Mouse (Mus musculus): ENCODE results near the gene Syt16. TPM values are rescaled to one million over a fixed set of nuclear protein-coding genes. Genes with fewer than 3 reads are reported as not detected.

The Syt16 gene
- polyA plus RNA-seq, 1 experiment: not detected

- H3ac ChIP-seq (ENCODE audit: control insufficient read depth, insufficient read length): no peak overlapping the region
- H3K79me2 ChIP-seq (ENCODE audit: control insufficient read depth, insufficient read depth): no peaks in the 10 kb centered on the region
- H3K27me3 ChIP-seq (ENCODE audit: control insufficient read depth, insufficient read depth, insufficient read length): no peaks in the 10 kb centered on the region
- H3K36me3 ChIP-seq (ENCODE audit: control insufficient read depth, insufficient read depth): no peaks in the 10 kb centered on the region
- TF ChIP-seq MYOG (IDR thresholded peaks at IDR 0.05; ENCODE audit: control insufficient read depth in 1 of 3, insufficient read depth in 1 of 3, insufficient read length in 2 of 3, low read depth in 2 of 3) (no peak), TCF12 (IDR thresholded peaks at IDR 0.05; ENCODE audit: insufficient read depth, poor library complexity, severe bottlenecking) (no peak), POLR2AphosphoS2 (IDR thresholded peaks at IDR 0.05; ENCODE audit: insufficient read length, low read depth) (no peak), USF1 (IDR thresholded peaks at IDR 0.05; ENCODE audit: low read depth) (no peak), E2F4 (IDR thresholded peaks at IDR 0.05; ENCODE audit: insufficient read depth) (no peak), POLR2A (IDR thresholded peaks at IDR 0.05; ENCODE audit: insufficient read length, low read depth) (no peak), MAX (IDR thresholded peaks at IDR 0.05; ENCODE audit: low read depth) (no peak), TCF3 (IDR thresholded peaks at IDR 0.05; ENCODE audit: insufficient read length, low read depth) (no peak), MYOD1 (IDR thresholded peaks at IDR 0.05; ENCODE audit: control insufficient read depth in 1 of 3, insufficient read length in 2 of 3, low read depth in 2 of 3) (no peak)
- H3K4me3 ChIP-seq: no peak overlapping the region
- no peak overlapping the region for H3K4me2 ChIP-seq (ENCODE audit: low read depth)
Measured at GRCm38 (mm10) chr12:74238056-74238455, 240.6 kb downstream of the Syt16 start.

- TF ChIP-seq REST (IDR thresholded peaks at IDR 0.05; ENCODE audit: insufficient read depth, insufficient read length) (no peak), TCF12 (IDR thresholded peaks at IDR 0.05; ENCODE audit: insufficient read depth, poor library complexity, severe bottlenecking) (no peak), E2F4 (IDR thresholded peaks at IDR 0.05; ENCODE audit: insufficient read depth) (no peak), MYOG (IDR thresholded peaks at IDR 0.05; ENCODE audit: control insufficient read depth in 1 of 3, insufficient read depth in 1 of 3, insufficient read length in 2 of 3, low read depth in 2 of 3) (no peak), USF1 (IDR thresholded peaks at IDR 0.05; ENCODE audit: low read depth) (no peak), MYOD1 (IDR thresholded peaks at IDR 0.05; ENCODE audit: control insufficient read depth in 1 of 3, insufficient read length in 2 of 3, low read depth in 2 of 3) (no peak), SRF (IDR thresholded peaks at IDR 0.05; ENCODE audit: control insufficient read depth, insufficient read length, low read depth) (no peak), TCF3 (IDR thresholded peaks at IDR 0.05; ENCODE audit: insufficient read length, low read depth) (no peak), POLR2A (IDR thresholded peaks at IDR 0.05; ENCODE audit: insufficient read length, low read depth) (no peak), POLR2AphosphoS2 (IDR thresholded peaks at IDR 0.05; ENCODE audit: insufficient read length, low read depth) (no peak), MAX (IDR thresholded peaks at IDR 0.05; ENCODE audit: low read depth) (no peak), CEBPB (IDR thresholded peaks at IDR 0.05; ENCODE audit: insufficient read depth, poor library complexity, severe bottlenecking) (no peak)
- H3K79me2 ChIP-seq (ENCODE audit: control insufficient read depth, insufficient read depth): no peaks in the 10 kb centered on the region
- H3K27me3 ChIP-seq (ENCODE audit: control insufficient read depth, insufficient read depth, insufficient read length): no peaks in the 10 kb centered on the region
- no peak overlapping the region for H3K4me3 ChIP-seq
- no peak overlapping the region for H3ac ChIP-seq (ENCODE audit: control insufficient read depth, insufficient read length)
- no peaks in the 10 kb centered on the region for H3K36me3 ChIP-seq (ENCODE audit: control insufficient read depth, insufficient read depth)
- H3K4me2 ChIP-seq (ENCODE audit: low read depth): no peak overlapping the region
Measured at GRCm38 (mm10) chr12:74238806-74239205, 241.3 kb downstream of the Syt16 start.

- TF ChIP-seq POLR2A (IDR thresholded peaks at IDR 0.05; ENCODE audit: insufficient read length, low read depth): no peak
- TF ChIP-seq MAX (IDR thresholded peaks at IDR 0.05; ENCODE audit: low read depth): no peak
- TF ChIP-seq USF1 (IDR thresholded peaks at IDR 0.05; ENCODE audit: low read depth): no peak
- no peak for TF ChIP-seq MYOG (IDR thresholded peaks at IDR 0.05; ENCODE audit: control insufficient read depth in 1 of 3, insufficient read depth in 1 of 3, insufficient read length in 2 of 3, low read depth in 2 of 3)
- no peak for TF ChIP-seq TCF3 (IDR thresholded peaks at IDR 0.05; ENCODE audit: insufficient read length, low read depth)
- no peak for TF ChIP-seq CEBPB (IDR thresholded peaks at IDR 0.05; ENCODE audit: insufficient read depth, poor library complexity, severe bottlenecking)
- TF ChIP-seq MYOD1 (IDR thresholded peaks at IDR 0.05; ENCODE audit: control insufficient read depth in 1 of 3, insufficient read length in 2 of 3, low read depth in 2 of 3): no peak
- no peak for TF ChIP-seq REST (IDR thresholded peaks at IDR 0.05; ENCODE audit: insufficient read depth, insufficient read length)
- no peak for TF ChIP-seq TCF12 (IDR thresholded peaks at IDR 0.05; ENCODE audit: insufficient read depth, poor library complexity, severe bottlenecking)
- no peak for TF ChIP-seq E2F4 (IDR thresholded peaks at IDR 0.05; ENCODE audit: insufficient read depth)
- no peak for TF ChIP-seq SRF (IDR thresholded peaks at IDR 0.05; ENCODE audit: control insufficient read depth, insufficient read length, low read depth)
- no peak for TF ChIP-seq POLR2AphosphoS2 (IDR thresholded peaks at IDR 0.05; ENCODE audit: insufficient read length, low read depth)
- H3K4me2 ChIP-seq (ENCODE audit: low read depth): no peak overlapping the region
Measured at GRCm38 (mm10) chr12:74264846-74265245, 267.4 kb downstream of the Syt16 start.

GRCm38 (mm10) chr12:74267049-74267448, 269.6 kb downstream of the Syt16 start:
- no peak overlapping the region for H3K4me3 ChIP-seq
- no peaks in the 10 kb centered on the region for H3K79me2 ChIP-seq (ENCODE audit: control insufficient read depth, insufficient read depth)
- H3K27me3 ChIP-seq (ENCODE audit: control insufficient read depth, insufficient read depth, insufficient read length): no peaks in the 10 kb centered on the region
- H3K36me3 ChIP-seq (ENCODE audit: control insufficient read depth, insufficient read depth): no peaks in the 10 kb centered on the region
- H3ac ChIP-seq (ENCODE audit: control insufficient read depth, insufficient read length): no peak overlapping the region
- no peak overlapping the region for H3K4me2 ChIP-seq (ENCODE audit: low read depth)
- TF ChIP-seq MYOG (IDR thresholded peaks at IDR 0.05; ENCODE audit: control insufficient read depth in 1 of 3, insufficient read depth in 1 of 3, insufficient read length in 2 of 3, low read depth in 2 of 3) (no peak), POLR2A (IDR thresholded peaks at IDR 0.05; ENCODE audit: insufficient read length, low read depth) (no peak), POLR2AphosphoS2 (IDR thresholded peaks at IDR 0.05; ENCODE audit: insufficient read length, low read depth) (no peak), CEBPB (IDR thresholded peaks at IDR 0.05; ENCODE audit: insufficient read depth, poor library complexity, severe bottlenecking) (no peak), REST (IDR thresholded peaks at IDR 0.05; ENCODE audit: insufficient read depth, insufficient read length) (no peak), TCF3 (IDR thresholded peaks at IDR 0.05; ENCODE audit: insufficient read length, low read depth) (no peak)

More at GRCm38 (mm10) chr12:74264846-74265245, 267.4 kb downstream of the Syt16 start:
- Histone ChIP-seq H3K4me3 (no peak overlapping the region), H3ac (ENCODE audit: control insufficient read depth, insufficient read length) (no peak overlapping the region), H3K79me2 (ENCODE audit: control insufficient read depth, insufficient read depth) (no peaks in the 10 kb centered on the region), H3K27me3 (ENCODE audit: control insufficient read depth, insufficient read depth, insufficient read length) (no peaks in the 10 kb centered on the region), H3K36me3 (ENCODE audit: control insufficient read depth, insufficient read depth) (no peaks in the 10 kb centered on the region)
